Mouse (Mus musculus) liver, embryonic 14.5 days (tissue): ENCODE results near the gene Col4a1. TPM values are rescaled to one million over a fixed set of nuclear protein-coding genes. Genes with fewer than 3 reads are reported as not detected.

Experiments
- ATAC-seq: fragments of 200-750 bp; cut with Nextera tagmentation; 2 replicates; pipeline ENCODE4 v1.8.0; 2017; ENCODE audit warnings: moderate number of reproducible peaks, mild to moderate bottlenecking, moderate library complexity; ENCODE audit not compliant: insufficient read depth
- DNase-seq, 3 experiments: peaks; one replicate each; pipeline ENCODE4 v3.0.0-alpha.2; 2012 to 2013; ENCODE audit warnings: low read depth in 3 of 3, low spot score in 3 of 3
- H3K27ac ChIP-seq: fragments of 300-500 bp; sonication (generic); 2 replicates; pipeline ENCODE4 v1.5.1; 2014; ENCODE audit warnings: moderate library complexity, mild to moderate bottlenecking, control low read depth, inconsistent platforms
- H3K27me3 ChIP-seq: fragments of 300-500 bp; sonication (generic); 2 replicates; pipeline ENCODE4 v1.6.1; 2014; ENCODE audit warnings: mild to moderate bottlenecking, low read length, moderate library complexity; ENCODE audit not compliant: control insufficient read depth, insufficient read depth
- H3K36me3 ChIP-seq: fragments of 300-500 bp; sonication (generic); replicated peaks from 2 replicates; pipeline ENCODE4 v1.6.1; 2014; ENCODE audit warnings: low read depth; ENCODE audit not compliant: control insufficient read depth, insufficient read depth
- H3K4me1 ChIP-seq, 2 experiments: fragments of 200-500 bp in 1 of 2; fragments of 300-500 bp in 1 of 2; sonication (generic) in 1 of 2; replicated peaks; 2 replicates each; pipeline ENCODE4 v1.6.1; 2012 to 2014; ENCODE audit warnings: antibody characterized with exemption in 1 of 2, inconsistent platforms in 1 of 2, low read length in 1 of 2; ENCODE audit not compliant: control insufficient read depth in 2 of 2, insufficient read depth in 2 of 2
- H3K4me2 ChIP-seq: fragments of 300-500 bp; sonication (generic); 2 replicates; pipeline ENCODE4 v1.6.1; 2014; ENCODE audit warnings: low read depth, mild to moderate bottlenecking, control low read depth, moderate library complexity
- H3K4me3 ChIP-seq, 2 experiments: fragments of 200-500 bp in 1 of 2; fragments of 300-500 bp in 1 of 2; sonication (generic) in 1 of 2; 2 replicates each; pipeline ENCODE4 v1.5.1; 2012 to 2014; ENCODE audit warnings: low read depth in 2 of 2, low read length in 2 of 2, mild to moderate bottlenecking in 2 of 2, control low read depth in 1 of 2, inconsistent platforms in 1 of 2, moderate library complexity in 1 of 2; ENCODE audit not compliant: insufficient read depth in 1 of 2
- H3K9ac ChIP-seq: fragments of 300-500 bp; sonication (generic); replicated peaks from 2 replicates; pipeline ENCODE4 v1.6.1; 2014; ENCODE audit warnings: mild to moderate bottlenecking, control low read depth, moderate library complexity
- H3K9me3 ChIP-seq: fragments of 300-500 bp; sonication (generic); 2 replicates; pipeline ENCODE4 v1.6.1; 2016; ENCODE audit warnings: low read length, mixed read lengths; ENCODE audit not compliant: control insufficient read depth
- CTCF ChIP-seq: IDR thresholded peaks from 2 replicates; pipeline ENCODE4 v1.5.1; 2016; ENCODE audit warnings: antibody characterized with exemption, low read depth, control low read depth
- EP300 ChIP-seq: IDR thresholded peaks from 2 replicates; pipeline ENCODE4 v1.6.1; 2016; ENCODE audit warnings: antibody characterized with exemption, low read depth
- WGBS: fragments of 180-500 bp; shearing (Covaris S2); extraction: QIAGEN DNeasy Blood & Tissue Kit; methylation state at CpG from one replicate; pipeline ENCODE4 v1.1.7; 2014; ENCODE audit not compliant: insufficient replicate concordance; 5-methylcytosine and 5-hydroxymethylcytosine counted together
- polyA plus RNA-seq, 2 experiments: library from polyadenylated mRNA; depleted of rRNA in 1 of 2; stranded (reverse) in 1 of 2; unstranded in 1 of 2; fragments of >200 nt; fragmentation: Nextera tagmentation in 1 of 2; extraction: Ambion mirVana in 1 of 2; gene quantifications; 2 replicates each; pipeline versions ENCODE4 v1.2.1 to v1.2.3; 2012 to 2014

The Col4a1 gene
- polyA plus RNA-seq, 2 experiments, result 13.5 to 16.3 TPM

DNA sequence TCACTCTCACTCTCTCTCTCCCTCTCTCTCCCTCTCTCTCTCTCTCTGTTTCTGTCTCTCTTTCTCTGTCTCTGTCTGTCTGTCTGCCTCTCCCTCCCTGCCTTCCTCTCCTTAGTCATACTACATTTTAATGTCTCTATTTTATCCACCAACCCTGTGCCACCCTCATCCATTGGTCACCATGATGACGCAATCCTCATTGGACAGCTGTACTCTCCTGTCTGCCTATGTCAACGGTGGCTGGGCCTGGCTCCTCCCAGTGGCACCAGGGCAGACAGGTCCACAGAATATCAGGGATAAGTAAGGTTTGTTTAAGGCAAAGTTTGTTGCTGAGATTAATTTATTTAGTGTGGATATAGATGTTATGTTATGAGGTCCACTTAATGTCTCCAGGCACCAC is 143.2 kb downstream of the Col4a1 start:
- 50% methylated on average over 2 of the region's 2 CpGs for WGBS
- Histone ChIP-seq H3K4me1 (0 out of 4 replicates have a peak, but pooled peaks cover 0 to 2% of the 10 kb centered on the region in 2 experiments), H3K9me3 (no peaks in the 10 kb centered on the region), H3K27me3 (no peaks in the 10 kb centered on the region), H3K4me2 (no peak overlapping the region), H3K4me3 (no peak overlapping the region), H3K27ac (no peak overlapping the region), H3K9ac (no peak overlapping the region), H3K36me3 (no peaks in the 10 kb centered on the region)
- ATAC-seq, result no peak
- TF ChIP-seq EP300, result no peak
- TF ChIP-seq CTCF, result no peak
- DNase-seq, result no peak

- TF ChIP-seq CTCF (no peak), EP300 (no peak)
- H3K9me3 ChIP-seq, result no peaks in the 10 kb centered on the region
- H3K27ac ChIP-seq, result no peak overlapping the region
- H3K4me2 ChIP-seq, result no peak overlapping the region
- no peaks in the 10 kb centered on the region for H3K36me3 ChIP-seq
- no peak for ATAC-seq
- no peaks in the 10 kb centered on the region for H3K27me3 ChIP-seq
- no peak overlapping the region for H3K4me3 ChIP-seq
- DNase-seq, result no peak
- H3K4me1 ChIP-seq, result 0 out of 4 replicates have a peak, but pooled peaks cover 0 to 2% of the 10 kb centered on the region in 2 experiments
- no peak overlapping the region for H3K9ac ChIP-seq
- 50% methylated on average over 3 of the region's 3 CpGs for WGBS
These were observed 143.8 kb downstream of the Col4a1 start for GRCm38 (mm10) chr8:11168780-11169179.

DNA sequence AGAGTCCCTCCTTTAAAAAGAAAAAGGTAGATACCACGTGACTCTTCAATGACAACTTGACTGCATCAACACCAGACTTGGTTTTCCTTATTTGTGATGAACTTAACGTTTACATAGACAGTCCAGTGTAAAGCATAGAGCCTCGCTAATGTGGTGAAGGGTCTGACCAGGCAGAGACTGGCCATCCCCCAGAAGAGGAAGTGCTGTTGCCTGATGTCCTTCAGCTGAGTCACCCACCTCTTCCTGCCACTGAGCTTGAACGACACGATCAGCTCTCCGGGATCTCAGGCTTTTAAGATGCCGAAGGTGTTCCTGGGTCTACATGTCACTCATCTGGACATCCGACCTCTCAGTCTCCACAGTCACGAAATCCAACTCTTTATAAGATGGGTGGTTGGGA is 144.7 kb downstream of the Col4a1 start:
- no peak overlapping the region for H3K9ac ChIP-seq
- WGBS, result 20% methylated on average over 9 of the region's 9 CpGs
- H3K27me3 ChIP-seq, result no peaks in the 10 kb centered on the region
- 0 out of 4 replicates have a peak, but pooled peaks cover 0 to 2% of the 10 kb centered on the region in 2 experiments for H3K4me1 ChIP-seq
- ATAC-seq, result no peak
- no peaks in the 10 kb centered on the region for H3K36me3 ChIP-seq
- TF ChIP-seq EP300 (no peak), CTCF (no peak)
- no peaks in the 10 kb centered on the region for H3K9me3 ChIP-seq
- H3K4me3 ChIP-seq, result no peak overlapping the region
- DNase-seq, result no peak
- H3K4me2 ChIP-seq, result no peak overlapping the region
- H3K27ac ChIP-seq, result no peak overlapping the region

DNA sequence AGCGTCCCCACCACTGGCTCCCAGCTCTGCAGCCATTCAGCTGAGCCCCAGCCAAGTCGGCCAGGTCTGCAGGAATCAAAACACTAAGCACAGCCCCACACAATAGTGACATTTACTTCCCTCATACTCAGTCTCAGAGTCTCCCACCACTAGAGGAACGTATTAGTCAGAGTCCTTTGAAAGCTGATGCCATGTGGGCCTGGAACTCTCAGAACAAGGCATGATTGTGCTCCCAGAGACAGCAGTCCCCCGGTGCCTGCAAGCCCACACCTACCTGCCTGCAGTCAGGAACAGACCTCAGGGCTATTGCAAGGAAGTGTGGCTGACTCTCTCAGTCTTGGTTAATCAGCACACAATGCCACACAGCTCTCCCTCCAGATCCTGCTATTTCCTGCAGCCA is 147.0 kb downstream of the Col4a1 start:
- Histone ChIP-seq H3K9ac (no peak overlapping the region), H3K27me3 (no peaks in the 10 kb centered on the region), H3K36me3 (no peaks in the 10 kb centered on the region), H3K4me2 (no peak overlapping the region), H3K4me3 (no peak overlapping the region), H3K4me1 (0 out of 4 replicates have a peak, but pooled peaks cover 0 to 2% of the 10 kb centered on the region in 2 experiments), H3K9me3 (no peaks in the 10 kb centered on the region), H3K27ac (no peak overlapping the region)
- 30% methylated on average over 4 of the region's 4 CpGs for WGBS
- DNase-seq, result no peak
- TF ChIP-seq CTCF (no peak), EP300 (no peak)
- no peak for ATAC-seq

DNA sequence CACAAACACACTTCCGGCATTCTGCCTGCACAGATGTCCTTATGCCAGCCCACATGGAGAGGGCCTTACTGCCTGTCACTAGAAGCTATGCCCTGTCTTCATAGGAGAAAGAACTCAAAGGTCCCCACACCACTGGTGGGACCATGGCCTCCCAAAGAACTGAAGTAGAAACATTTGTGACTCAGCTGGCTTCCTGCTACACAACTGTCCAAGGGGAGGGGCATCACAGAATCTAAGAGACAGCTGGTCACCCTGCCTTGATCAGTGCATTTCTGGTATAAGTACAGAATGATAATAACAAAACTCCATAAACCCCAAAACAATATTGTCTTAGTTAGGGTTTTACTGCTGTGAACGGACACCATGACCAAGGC is 156.3 kb downstream of the Col4a1 start:
- no peaks in the 10 kb centered on the region for H3K4me1 ChIP-seq
- no peak overlapping the region for H3K4me3 ChIP-seq
- ATAC-seq (no peak), DNase-seq (no peak)
- no peak overlapping the region for H3K27ac ChIP-seq
- TF ChIP-seq EP300 (no peak), CTCF (no peak)
- no peaks in the 10 kb centered on the region for H3K27me3 ChIP-seq
- no peaks in the 10 kb centered on the region for H3K9me3 ChIP-seq
- H3K36me3 ChIP-seq, result no peaks in the 10 kb centered on the region
- H3K4me2 ChIP-seq, result no peak overlapping the region
- 61% methylated on average over 2 of the region's 2 CpGs for WGBS
- H3K9ac ChIP-seq, result no peak overlapping the region
